Mouse (Mus musculus) C2C12 (cell line): ENCODE measurements around the gene Txndc2.

Experiments used
- CEBPB ChIP-seq: IDR thresholded peaks from one replicate; pipeline ENCODE4 v1.6.1; 2011; ENCODE audit warnings: low read depth, mild to moderate bottlenecking, control low read depth, moderate library complexity
- CTCF ChIP-seq: IDR thresholded peaks from one replicate; pipeline ENCODE4 v1.5.1; 2011; ENCODE audit not compliant: control insufficient read depth, insufficient read depth, insufficient read length
- FOSL1 ChIP-seq: IDR thresholded peaks from one replicate; pipeline ENCODE4 v1.8.0; 2011; ENCODE audit warnings: mild to moderate bottlenecking, low read length; ENCODE audit not compliant: poor library complexity, insufficient read depth, severe bottlenecking
- MAX ChIP-seq: IDR thresholded peaks from one replicate; pipeline ENCODE4 v1.6.1; 2011; ENCODE audit warnings: mild to moderate bottlenecking, control low read depth
- MYOD1 ChIP-seq: IDR thresholded peaks from one replicate; pipeline ENCODE4 v1.6.1; 2011; ENCODE audit warnings: low read depth; ENCODE audit not compliant: control insufficient read depth, insufficient read length
- MYOG ChIP-seq: IDR thresholded peaks from one replicate; pipeline ENCODE4 v1.6.1; 2011; ENCODE audit not compliant: control insufficient read depth, insufficient read length; ENCODE audit errors: extremely low read depth
- USF1 ChIP-seq: IDR thresholded peaks from one replicate; pipeline ENCODE4 v1.6.1; 2011; ENCODE audit warnings: low read depth, mild to moderate bottlenecking, control low read depth, moderate library complexity

- TF ChIP-seq USF1 = no peak
- TF ChIP-seq CTCF = no peak
- TF ChIP-seq MYOG = no peak
- peak; percentile 43 for TF ChIP-seq MAX
- no peak for TF ChIP-seq CEBPB
- TF ChIP-seq MYOD1 = peak; percentile 17
- TF ChIP-seq FOSL1 = no peak
Measured at GRCm38 (mm10) chr17:65663329-65664078, 21.5 kb upstream of the Txndc2 start.
